Mouse (Mus musculus) ES-E14 (cell line): Measurements from ENCODE around the gene Rab42. TPM values are rescaled to one million over a fixed set of nuclear protein-coding genes. Genes with fewer than 3 reads are reported as not detected.

ENCODE experiments used
- DNase-seq: peaks from one replicate; pipeline ENCODE4 v3.0.0-alpha.2; 2013; ENCODE audit warnings: low read depth, low spot score
- H3K27ac ChIP-seq: 2 replicates; pipeline ENCODE4 v1.5.1; 2012; ENCODE audit warnings: low read depth, mild to moderate bottlenecking, low read length, moderate library complexity, mixed read lengths; ENCODE audit not compliant: poor library complexity, insufficient read depth, severe bottlenecking
- H3K36me3 ChIP-seq: 2 replicates; pipeline ENCODE4 v1.6.1; 2012; ENCODE audit warnings: mild to moderate bottlenecking, low read length, moderate library complexity, mixed read lengths; ENCODE audit not compliant: control insufficient read depth, poor library complexity, insufficient read depth, severe bottlenecking
- H3K4me1 ChIP-seq, 2 experiments: fragments of 150-350 bp in 1 of 2; sonication (generic) in 1 of 2; 2 replicates each; pipeline ENCODE4 v1.6.1; 2012; ENCODE audit warnings: low read length in 2 of 2, mild to moderate bottlenecking in 1 of 2, mixed read lengths in 1 of 2; ENCODE audit not compliant: control insufficient read depth in 2 of 2, insufficient read depth in 2 of 2, poor library complexity in 1 of 2
- H3K4me3 ChIP-seq, 2 experiments: fragments of 150-350 bp in 1 of 2; sonication (generic) in 1 of 2; 2 replicates each; pipeline ENCODE4 v1.5.1; 2012; ENCODE audit warnings: low read length in 2 of 2, low read depth in 1 of 2, mild to moderate bottlenecking in 1 of 2, mixed read lengths in 1 of 2; ENCODE audit not compliant: insufficient read depth in 1 of 2, poor library complexity in 1 of 2, severe bottlenecking in 1 of 2
- H3K9ac ChIP-seq: 2 replicates; pipeline ENCODE4 v1.6.1; 2012; ENCODE audit warnings: low read depth, mild to moderate bottlenecking, low read length, mixed read lengths; ENCODE audit not compliant: poor library complexity, insufficient read depth, severe bottlenecking
- H3K9me3 ChIP-seq: fragments of 150-350 bp; sonication (generic); 2 replicates; pipeline ENCODE4 v1.6.1; 2012; ENCODE audit warnings: low read depth, mild to moderate bottlenecking, low read length; ENCODE audit not compliant: control insufficient read depth, insufficient read depth
- CHD2 ChIP-seq: IDR thresholded peaks from 2 replicates; pipeline ENCODE4 v1.6.1; 2014; ENCODE audit warnings: mild to moderate bottlenecking, low read depth, low read length, inconsistent platforms
- HCFC1 ChIP-seq: IDR thresholded peaks from 2 replicates; pipeline ENCODE4 v1.6.1; 2012; ENCODE audit warnings: low read length, inconsistent platforms, borderline replicate concordance; ENCODE audit not compliant: insufficient read depth
- MAFK ChIP-seq: IDR thresholded peaks from 2 replicates; pipeline ENCODE4 v1.6.1; 2014; ENCODE audit warnings: mild to moderate bottlenecking, low read depth, low read length, inconsistent platforms; ENCODE audit not compliant: insufficient read depth
- ZC3H11A ChIP-seq: IDR thresholded peaks from 2 replicates; pipeline ENCODE4 v1.6.1; 2012; ENCODE audit warnings: low read depth, mild to moderate bottlenecking, inconsistent platforms, low read length, borderline replicate concordance
- ZNF384 ChIP-seq: IDR thresholded peaks from 2 replicates; pipeline ENCODE4 v1.6.1; 2012; ENCODE audit warnings: low read depth, low read length, inconsistent platforms
- in situ Hi-C, 2 experiments: fragments of 600-800 bp; cut with MboI; formaldehyde crosslinking; loops; one replicate each; pipeline ENCODE4 v1.15.1; 2025; ENCODE audit warnings: low sequenced_read_pairs in 2 of 2, inconsistent platforms in 1 of 2; ENCODE audit not compliant: unreplicated experiment in 2 of 2
- total RNA-seq: library from RNA; depleted of rRNA; stranded (reverse); fragments of 300-350 nt; gene quantifications from 2 replicates; pipeline ENCODE4 v1.2.3, GENCODE M21; 2012; rRNA removed

The Rab42 gene
- 0.69 and 1.1 TPM in 2 replicates for total RNA-seq

DNA sequence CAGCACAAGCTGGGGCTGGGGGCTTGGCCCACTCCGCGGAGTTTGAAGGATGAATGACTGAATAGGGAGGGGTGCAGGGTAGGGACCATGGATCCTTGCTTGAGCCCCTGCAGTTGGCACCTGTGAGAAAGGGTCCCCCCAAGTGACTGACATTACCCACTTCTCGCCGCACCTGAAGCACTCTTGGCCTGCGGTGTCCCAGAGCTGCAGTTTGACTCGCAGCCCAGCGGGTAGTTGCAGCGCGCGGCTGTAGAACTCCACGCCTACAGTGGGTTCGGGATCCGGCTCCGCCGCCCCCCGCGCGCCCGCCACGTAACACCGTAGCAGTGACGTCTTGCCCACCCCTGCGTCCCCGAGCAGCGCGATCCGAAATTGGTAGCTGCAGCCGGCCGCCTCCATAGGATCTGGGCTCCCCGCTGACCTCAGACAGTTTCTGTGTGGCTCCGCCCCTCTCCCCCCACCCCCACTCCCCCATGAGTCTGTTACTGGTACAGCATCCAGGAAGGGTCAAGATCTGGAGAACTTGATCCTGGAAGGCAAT is at the start of gene Rab42:
Gene Rab42 (minus strand): TSS at position 447 of the 541 bp plus-strand sequence.
- Histone ChIP-seq H3K36me3 (no peaks in the 10 kb centered on the region), H3K4me1 (peaks cover 0 to 11% of the 10 kb centered on the region in 2 experiments; a peak in 2 of 4 replicates), H3K27ac (peak within 1 kb of the TSS; percentile 38; the same call in 1 of the 2 replicates), H3K9me3 (no peaks in the 10 kb centered on the region), H3K4me3 (peak within 1 kb of the TSS; percentile 76 to 81), H3K9ac (peak within 1 kb of the TSS; percentile 68)
- DNase-seq: no peak
- in situ Hi-C loops: no loop called here
- TF ChIP-seq ZNF384: no peak
- no peak for TF ChIP-seq HCFC1
- no peak for TF ChIP-seq ZC3H11A
- TF ChIP-seq MAFK: no peak
- no peak for TF ChIP-seq CHD2

DNA sequence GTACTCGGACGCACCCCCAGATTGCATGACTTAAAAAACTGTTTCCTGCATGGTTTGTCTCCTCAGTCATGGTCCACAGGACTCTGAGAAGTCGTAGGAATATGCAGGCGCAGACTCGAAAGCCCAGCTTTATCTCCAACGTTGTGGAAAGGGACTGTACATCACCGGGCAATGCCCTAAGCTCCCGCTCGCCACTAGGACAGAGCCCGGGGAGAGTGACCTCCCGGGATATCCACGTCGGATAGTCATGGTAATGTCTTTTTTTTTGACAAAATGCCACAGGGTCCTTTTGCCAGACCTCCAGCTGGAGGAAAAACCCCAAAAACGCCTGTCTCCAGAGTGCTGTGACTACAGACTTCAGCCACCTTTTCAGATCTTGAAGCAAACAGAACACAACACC is 49.6 kb upstream of the Rab42 start:
- no peak for DNase-seq
- in situ Hi-C loops: no loop called here
- H3K36me3 ChIP-seq: peaks cover 23% of the 10 kb centered on the region

DNA sequence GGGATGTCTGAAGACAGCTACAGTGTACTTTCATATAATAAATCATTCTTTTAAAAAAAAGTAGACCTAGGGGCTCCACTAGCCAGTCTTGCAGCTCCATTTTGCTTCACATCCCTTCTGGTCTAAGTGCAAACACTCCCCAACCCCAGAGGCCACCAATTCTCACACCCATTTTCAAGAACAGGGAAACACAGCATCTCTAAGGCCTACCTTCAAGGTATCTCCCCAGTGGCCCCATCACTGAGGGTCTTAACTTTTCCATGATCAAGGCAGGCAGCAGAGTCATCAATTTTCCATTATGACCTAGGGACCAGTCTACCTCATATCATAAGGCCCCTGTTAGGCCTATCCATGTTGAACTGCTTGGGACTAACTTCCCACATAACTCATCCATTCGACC is 48.2 kb upstream of the Rab42 start:
- H3K36me3 ChIP-seq: peaks cover 23% of the 10 kb centered on the region
- peak overlapping the region in 1 of 2 experiments; percentile 89; a peak in 2 of 4 replicates for H3K4me3 ChIP-seq
- H3K9ac ChIP-seq: peak overlapping the region; percentile 97
- in situ Hi-C loops: no loop called here
- DNase-seq: no peak
- H3K4me1 ChIP-seq: peaks cover 0 to 8% of the 10 kb centered on the region in 2 experiments; a peak in 2 of 4 replicates
- peak overlapping the region; percentile 96; the same call in 1 of the 2 replicates for H3K27ac ChIP-seq
- TF ChIP-seq ZC3H11A: no peak
- TF ChIP-seq CHD2: 0 out of 2 replicates have a peak, but pooled peaks have one; percentile 55
- TF ChIP-seq MAFK: no peak
- TF ChIP-seq ZNF384: no peak
- TF ChIP-seq HCFC1: no peak
- no peaks in the 10 kb centered on the region for H3K9me3 ChIP-seq

More for the DNA sequence above, 49.6 kb upstream of the Rab42 start:
- H3K4me3 ChIP-seq: peak overlapping the region; percentile 81 to 89
- peak overlapping the region; percentile 96 for H3K27ac ChIP-seq
- H3K9me3 ChIP-seq: no peaks in the 10 kb centered on the region
- H3K9ac ChIP-seq: peak overlapping the region; percentile 97
- peaks cover 2 to 6% of the 10 kb centered on the region in 2 experiments; a peak in 2 of 4 replicates for H3K4me1 ChIP-seq
- TF ChIP-seq MAFK (no peak), HCFC1 (no peak), ZNF384 (no peak), ZC3H11A (no peak), CHD2 (no peak)

DNA sequence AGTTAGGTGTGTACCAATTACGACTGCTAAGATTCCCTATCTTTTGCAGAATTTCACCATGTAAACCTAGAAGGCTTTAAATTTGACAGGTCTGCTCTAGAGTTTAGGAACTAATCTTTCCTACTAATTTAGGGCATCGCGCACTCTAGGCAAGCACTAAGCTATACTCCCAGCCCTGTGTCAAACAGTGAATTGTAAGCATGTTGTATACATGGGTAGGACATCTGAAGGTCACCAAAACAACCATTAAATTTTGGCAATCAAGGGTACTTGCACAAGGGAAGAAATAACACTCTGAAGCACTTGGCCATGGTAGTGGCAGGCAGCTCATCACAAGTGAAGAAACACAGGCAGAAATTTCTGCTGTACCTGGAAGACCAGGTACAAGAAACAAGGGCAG is 47.7 kb upstream of the Rab42 start:
- H3K27ac ChIP-seq: peak overlapping the region; percentile 96; the same call in 1 of the 2 replicates
- in situ Hi-C loops: no loop called here
- H3K4me1 ChIP-seq: peaks cover under 1 to 5% of the 10 kb centered on the region in 2 experiments; a peak in 3 of 4 replicates
- no peak for DNase-seq
- H3K36me3 ChIP-seq: peaks cover 23% of the 10 kb centered on the region
- no peaks in the 10 kb centered on the region for H3K9me3 ChIP-seq
- peak overlapping the region; percentile 97; the same call in 1 of the 2 replicates for H3K9ac ChIP-seq
- TF ChIP-seq ZNF384: no peak
- TF ChIP-seq CHD2: peak; percentile 70
- TF ChIP-seq ZC3H11A: no peak
- H3K4me3 ChIP-seq: peak overlapping the region in 1 of 2 experiments; percentile 89; a peak in 1 of 4 replicates
